Mouse (Mus musculus): Measurements from ENCODE around the gene Tasp1.

- TF ChIP-seq POLR2A (IDR thresholded peaks at IDR 0.05; ENCODE audit: borderline replicate concordance, extremely low read depth, low read depth, low read length): no peak
- TF ChIP-seq CTCF (IDR thresholded peaks at IDR 0.05; ENCODE audit: insufficient read depth, low read length): no peak
These were observed 274.1 kb downstream of the Tasp1 start for GRCm38 (mm10) chr2:139792345-139793120.
